Mouse (Mus musculus): ENCODE data around the gene Qtrt1. TPM values are rescaled to one million over a fixed set of nuclear protein-coding genes. Genes with fewer than 3 reads are reported as not detected.

Gene Qtrt1
- polyA plus RNA-seq, 1 experiment, result 29.5 TPM

- H3K4me1 ChIP-seq (ENCODE audit: control insufficient read depth, insufficient read depth, low read length), result no peaks in the 10 kb centered on the region
- WGBS, result 27% methylated on average over 9 of the region's 9 CpGs
These were observed 1.9 kb upstream of the Qtrt1 start for GRCm38 (mm10) chr9:21409592-21410317.

GRCm38 (mm10) chr9:21417866-21418265, 6.2 kb downstream of the Qtrt1 start:
- H3K4me3 ChIP-seq (replicated peaks; ENCODE audit: extremely low read depth, low read depth, low read length), result no peak overlapping the region
- no peaks in the 10 kb centered on the region for H3K4me1 ChIP-seq (ENCODE audit: control insufficient read depth, insufficient read depth, low read length)
- TF ChIP-seq POLR2A (IDR thresholded peaks at IDR 0.05; ENCODE audit: borderline replicate concordance, extremely low read depth, low read depth, low read length) (no peak), CTCF (IDR thresholded peaks at IDR 0.05; ENCODE audit: insufficient read depth, low read length) (no peak)
- 91% methylated on average over 2 of the region's 2 CpGs for WGBS
- DNase-seq, result no peak

More at GRCm38 (mm10) chr9:21409592-21410317, 1.9 kb upstream of the Qtrt1 start:
- TF ChIP-seq POLR2A (IDR thresholded peaks at IDR 0.05; ENCODE audit: borderline replicate concordance, extremely low read depth, low read depth, low read length) (no peak), CTCF (IDR thresholded peaks at IDR 0.05; ENCODE audit: insufficient read depth, low read length) (peak; percentile 89)
- H3K4me3 ChIP-seq (replicated peaks; ENCODE audit: extremely low read depth, low read depth, low read length), result no peak overlapping the region
- peak; percentile 86 for DNase-seq

- no peak for TF ChIP-seq CTCF (IDR thresholded peaks at IDR 0.05; ENCODE audit: insufficient read depth, low read length)
- TF ChIP-seq POLR2A (IDR thresholded peaks at IDR 0.05; ENCODE audit: borderline replicate concordance, extremely low read depth, low read depth, low read length), result no peak
- no peaks in the 10 kb centered on the region for H3K4me1 ChIP-seq (ENCODE audit: control insufficient read depth, insufficient read depth, low read length)
- whole genome bisulfite sequencing, result 76% methylated on average over 2 of the region's 2 CpGs
- no peak for DNase-seq
- H3K4me3 ChIP-seq (replicated peaks; ENCODE audit: extremely low read depth, low read depth, low read length), result no peak overlapping the region
These were observed 8.0 kb downstream of the Qtrt1 start for GRCm38 (mm10) chr9:21419646-21420045.

DNA sequence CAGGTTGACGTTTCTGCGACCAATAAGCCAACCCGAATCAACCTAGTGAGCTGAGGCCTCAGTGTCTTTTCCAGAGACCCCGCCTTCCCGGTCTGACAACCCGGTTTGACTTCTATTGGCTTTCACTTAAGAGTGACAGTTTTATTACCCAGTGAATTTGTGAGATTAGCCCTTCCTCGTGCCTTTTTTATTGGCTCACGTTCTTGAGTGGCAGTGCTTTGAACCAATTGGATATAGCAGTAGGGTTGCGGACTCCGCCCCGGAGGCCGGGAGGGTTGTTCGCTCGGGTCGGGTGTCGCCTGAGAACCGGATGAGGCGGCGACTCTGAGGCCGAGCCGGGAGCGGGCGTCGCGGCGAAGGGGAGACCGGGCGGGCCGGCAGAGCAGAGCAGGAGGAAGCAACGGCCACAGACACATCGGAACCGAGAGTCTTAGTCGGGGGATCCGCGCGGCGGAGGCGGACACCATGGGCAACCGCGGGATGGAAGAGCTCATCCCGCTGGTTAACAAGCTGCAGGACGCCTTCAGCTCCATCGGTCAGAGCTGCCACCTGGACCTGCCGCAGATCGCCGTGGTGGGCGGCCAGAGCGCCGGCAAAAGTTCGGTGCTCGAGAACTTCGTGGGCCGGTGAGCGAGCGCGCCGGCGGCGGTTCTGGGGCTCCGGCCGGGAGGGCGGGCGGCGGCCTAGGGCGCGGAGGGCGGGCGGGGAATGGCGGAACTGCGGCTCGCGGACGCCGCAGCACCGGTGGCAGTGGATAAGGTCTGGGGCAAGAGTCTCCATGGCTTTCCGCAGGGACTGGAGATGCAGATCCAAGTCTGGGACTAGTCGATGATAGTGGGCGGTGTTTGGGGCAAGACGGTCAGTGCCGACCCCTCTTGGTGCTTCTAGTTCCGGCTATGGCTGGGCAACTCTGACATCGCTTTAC, 13.3 kb downstream of the Qtrt1 start, which contains the start of gene Dnm2:
Gene Dnm2 (plus strand): TSS at position 278 of the 925 bp plus-strand sequence.
- H3K4me1 ChIP-seq (ENCODE audit: control insufficient read depth, insufficient read depth, low read length), result peaks cover 19% of the 10 kb centered on the region
- peak; percentile 98 for DNase-seq
- TF ChIP-seq CTCF (IDR thresholded peaks at IDR 0.05; ENCODE audit: insufficient read depth, low read length) (no peak), POLR2A (IDR thresholded peaks at IDR 0.05; ENCODE audit: borderline replicate concordance, extremely low read depth, low read depth, low read length) (peak; percentile 92)
- H3K4me3 ChIP-seq (replicated peaks; ENCODE audit: extremely low read depth, low read depth, low read length), result peak within 1 kb of the TSS; percentile 91
- under 1% methylated on average over 82 of the region's 82 CpGs for whole genome bisulfite sequencing

DNA sequence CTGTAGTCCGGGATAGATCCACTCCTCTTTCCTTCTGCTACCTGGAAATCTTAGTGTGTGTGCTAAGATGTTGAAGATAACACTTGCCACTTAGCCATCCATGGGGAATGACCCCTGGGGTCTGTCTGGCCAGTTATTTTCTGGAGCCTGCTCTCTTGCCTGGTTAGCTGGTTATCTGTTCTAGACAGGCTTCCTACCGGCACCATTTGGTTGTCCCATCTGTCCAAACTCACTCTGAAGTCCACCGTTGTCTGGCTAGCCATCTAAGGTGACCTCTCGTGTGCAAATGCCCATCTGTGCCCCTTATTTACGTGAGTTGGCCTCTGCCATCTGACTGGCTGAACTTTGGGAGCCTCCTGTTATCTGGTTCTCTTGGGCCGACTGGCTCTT, 13.9 kb downstream of the Qtrt1 start:
- WGBS, result 0% methylated on average over 6 of the region's 6 CpGs
- no peak for TF ChIP-seq CTCF (IDR thresholded peaks at IDR 0.05; ENCODE audit: insufficient read depth, low read length)
- no peak for TF ChIP-seq POLR2A (IDR thresholded peaks at IDR 0.05; ENCODE audit: borderline replicate concordance, extremely low read depth, low read depth, low read length)
- Histone ChIP-seq H3K4me3 (replicated peaks; ENCODE audit: extremely low read depth, low read depth, low read length) (peak overlapping the region; percentile 91), H3K4me1 (ENCODE audit: control insufficient read depth, insufficient read depth, low read length) (peaks cover 19% of the 10 kb centered on the region)
- DNase-seq, result no peak

DNA sequence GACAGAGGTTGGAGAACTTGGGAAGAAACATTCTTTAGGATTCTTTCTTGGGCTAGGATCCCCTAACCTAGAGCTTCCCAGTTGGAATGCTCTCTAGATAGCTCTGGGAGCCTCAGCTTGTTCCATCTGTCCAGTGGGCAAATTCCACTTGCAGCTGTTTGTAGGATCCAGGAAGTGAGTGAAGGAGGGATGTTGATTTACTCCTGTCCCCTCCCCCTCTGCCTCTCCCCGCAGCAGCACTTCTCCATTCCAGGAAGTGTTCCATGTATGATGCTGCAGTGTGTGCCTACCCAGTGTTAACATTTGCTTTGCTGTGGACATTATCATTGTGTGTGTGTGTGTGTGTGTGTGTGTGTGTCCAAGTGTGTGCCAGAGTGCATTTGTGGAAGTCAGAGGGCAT, 14.4 kb downstream of the Qtrt1 start:
- H3K4me3 ChIP-seq (replicated peaks; ENCODE audit: extremely low read depth, low read depth, low read length), result peak overlapping the region; percentile 91
- TF ChIP-seq CTCF (IDR thresholded peaks at IDR 0.05; ENCODE audit: insufficient read depth, low read length) (no peak), POLR2A (IDR thresholded peaks at IDR 0.05; ENCODE audit: borderline replicate concordance, extremely low read depth, low read depth, low read length) (no peak)
- no peak for DNase-seq
- peaks cover 24% of the 10 kb centered on the region for H3K4me1 ChIP-seq (ENCODE audit: control insufficient read depth, insufficient read depth, low read length)
- WGBS, result 0% methylated on average over 1 of the region's 1 CpGs

DNA sequence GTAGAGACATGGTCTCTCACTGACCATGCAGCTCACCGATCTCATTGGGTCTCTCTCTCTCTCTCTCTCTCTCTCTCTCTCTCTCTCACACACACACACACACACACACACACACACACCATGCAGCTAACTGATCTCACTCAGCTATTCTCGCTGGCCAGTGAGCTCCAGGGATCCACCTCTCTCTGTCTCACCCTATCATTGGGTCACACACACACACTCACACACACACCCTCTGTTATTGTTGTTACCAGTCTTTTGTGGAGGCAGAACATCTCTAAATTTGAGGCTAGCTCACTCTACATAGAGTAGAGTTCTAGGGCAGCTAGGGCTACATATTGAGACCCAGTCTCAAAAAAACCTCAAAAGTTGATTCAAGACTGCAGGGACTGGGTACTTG, 14.9 kb downstream of the Qtrt1 start:
- WGBS, result 48% methylated on average over 2 of the region's 2 CpGs
- no peak for DNase-seq
- TF ChIP-seq POLR2A (IDR thresholded peaks at IDR 0.05; ENCODE audit: borderline replicate concordance, extremely low read depth, low read depth, low read length) (no peak), CTCF (IDR thresholded peaks at IDR 0.05; ENCODE audit: insufficient read depth, low read length) (no peak)
- no peak overlapping the region for H3K4me3 ChIP-seq (replicated peaks; ENCODE audit: extremely low read depth, low read depth, low read length)
- H3K4me1 ChIP-seq (ENCODE audit: control insufficient read depth, insufficient read depth, low read length), result peaks cover 25% of the 10 kb centered on the region

DNA sequence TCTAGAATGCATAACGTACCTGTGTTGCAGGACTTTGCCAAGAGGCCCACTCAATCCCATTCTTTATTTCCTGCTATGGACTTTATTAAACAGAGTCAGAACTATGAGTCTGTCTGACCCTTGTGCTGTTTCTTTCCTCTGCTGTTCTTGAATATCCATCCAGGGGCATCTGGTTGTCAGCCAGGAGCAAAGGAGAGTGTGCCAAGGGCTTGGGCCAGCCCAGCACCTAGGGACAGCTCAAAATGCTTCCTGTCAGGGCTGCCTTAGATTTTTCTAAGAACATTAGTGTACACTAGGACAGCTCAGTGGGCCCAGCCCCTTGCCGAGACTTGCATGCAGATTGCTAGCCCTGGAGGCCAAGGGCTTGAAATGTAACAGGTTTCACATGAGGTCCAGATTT, 16.1 kb downstream of the Qtrt1 start:
- H3K4me3 ChIP-seq (replicated peaks; ENCODE audit: extremely low read depth, low read depth, low read length), result no peak overlapping the region
- 31% methylated on average over 2 of the region's 2 CpGs for WGBS
- H3K4me1 ChIP-seq (ENCODE audit: control insufficient read depth, insufficient read depth, low read length), result peaks cover 25% of the 10 kb centered on the region
- TF ChIP-seq POLR2A (IDR thresholded peaks at IDR 0.05; ENCODE audit: borderline replicate concordance, extremely low read depth, low read depth, low read length) (no peak), CTCF (IDR thresholded peaks at IDR 0.05; ENCODE audit: insufficient read depth, low read length) (no peak)
- no peak for DNase-seq

DNA sequence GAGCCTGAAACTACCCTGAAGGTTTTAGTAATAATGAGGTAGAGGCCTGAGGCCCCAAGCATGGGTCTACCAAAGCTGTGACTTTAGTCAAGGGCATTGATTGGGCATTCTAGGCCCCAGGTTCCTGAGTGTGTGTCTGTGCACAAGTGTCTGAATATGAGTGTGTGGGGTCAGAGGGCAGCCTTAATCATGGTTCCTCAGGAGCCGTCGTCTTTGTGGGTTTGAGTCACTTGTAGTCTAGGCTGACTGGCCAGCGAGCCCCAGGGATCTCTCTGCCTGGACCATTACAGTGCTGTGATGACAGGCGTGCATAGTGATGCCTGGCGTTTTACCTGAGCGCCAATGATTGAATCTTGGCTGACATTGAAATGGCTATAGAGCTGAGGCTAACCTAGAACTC, 16.5 kb downstream of the Qtrt1 start:
- TF ChIP-seq CTCF (IDR thresholded peaks at IDR 0.05; ENCODE audit: insufficient read depth, low read length) (no peak), POLR2A (IDR thresholded peaks at IDR 0.05; ENCODE audit: borderline replicate concordance, extremely low read depth, low read depth, low read length) (no peak)
- H3K4me1 ChIP-seq (ENCODE audit: control insufficient read depth, insufficient read depth, low read length), result peaks cover 25% of the 10 kb centered on the region
- DNase-seq, result no peak

More for the DNA sequence above, 16.5 kb downstream of the Qtrt1 start:
- H3K4me3 ChIP-seq (replicated peaks; ENCODE audit: extremely low read depth, low read depth, low read length), result no peak overlapping the region
- 76% methylated on average over 6 of the region's 6 CpGs for WGBS

All from lung, adult 2 months (tissue).